Comparison of ENCODE assay signal across 7 mouse cellular contexts in the genomic region with DNA sequence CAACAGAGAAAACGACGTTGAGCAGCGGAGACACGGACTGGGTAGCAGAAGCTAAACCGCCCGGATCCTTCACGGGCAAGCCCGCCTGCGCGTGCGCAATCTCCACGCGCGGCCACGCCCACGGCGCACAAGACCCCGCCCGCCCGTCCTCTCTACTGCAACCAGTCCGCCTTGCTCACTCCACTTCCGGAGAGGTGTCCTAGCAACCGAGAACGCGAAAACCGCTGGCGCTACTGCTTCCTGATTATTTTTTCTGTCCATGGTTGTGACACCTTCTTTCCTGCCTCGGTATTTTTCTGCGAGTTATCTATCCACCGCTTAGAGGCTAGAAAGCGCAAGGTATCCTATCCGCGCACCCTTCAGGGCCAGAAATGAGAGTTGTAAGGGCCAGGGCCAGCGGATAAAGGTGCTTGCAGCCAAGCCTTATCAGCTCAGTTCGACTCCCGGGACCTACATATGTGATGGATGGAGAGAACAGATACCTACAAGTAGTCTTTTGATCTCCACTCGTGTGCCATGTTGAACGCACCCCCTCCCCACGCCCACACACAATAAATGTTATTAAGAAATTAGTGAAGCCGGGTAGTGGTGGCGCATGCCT. TPM values are rescaled to one million over a fixed set of nuclear protein-coding genes. Genes with fewer than 3 reads are reported as not detected.
DNase-seq lines count a peak whose midpoint lies in the region; ATAC-seq lines count a peak whose summit lies in the region.

A gene (minus strand): TSS at position 89 of the 601 bp plus-strand sequence.

- H3K4me1 ChIP-seq in intestine, embryonic 15.5 days (replicated peaks), result peaks cover 3% of the 10 kb centered on the region; the same call in 1 of the 2 replicates
- peaks cover 17% of the 10 kb centered on the region for H3K4me1 ChIP-seq in midbrain, embryonic 10.5 days

- no peaks in the 10 kb centered on the region for H3K36me3 ChIP-seq in intestine, embryonic 15.5 days
- peaks cover 3% of the 10 kb centered on the region; the same call in 1 of the 2 replicates for H3K36me3 ChIP-seq in midbrain, embryonic 10.5 days

- peak within 1 kb of the TSS; percentile 89 for H3K4me2 ChIP-seq in intestine, embryonic 15.5 days (replicated peaks)

- DNase-seq in adrenal gland, adult 2 months, result peak; percentile 98
- DNase-seq in embryo, embryonic 11.5 days (ENCODE audit: low read depth, low spot score), result peak; percentile 89
- DNase-seq in gastrocnemius, postnatal 36 days, result peak; percentile 93 to 94
- peak; percentile 94 to 97 for DNase-seq in left cerebral cortex, postnatal 25 days (ENCODE audit: low spot score in 2 of 2)
- DNase-seq in midbrain, embryonic 10.5 days (ENCODE audit: low spot score), result peak; percentile 94
- DNase-seq in right cerebral cortex, postnatal 4 days, result peak; percentile 93

- H3K9ac ChIP-seq in intestine, embryonic 15.5 days, result peak within 1 kb of the TSS; percentile 44

- H3K4me3 ChIP-seq in intestine, embryonic 15.5 days (replicated peaks), result peak within 1 kb of the TSS; percentile 50
- H3K4me3 ChIP-seq in midbrain, embryonic 10.5 days, result peak within 1 kb of the TSS; percentile 75

- 10% methylated on average over 41 of the region's 41 CpGs for WGBS in intestine, embryonic 15.5 days
- 12% methylated on average over 41 of the region's 41 CpGs for WGBS in midbrain, embryonic 10.5 days

- intact Hi-C loops in gastrocnemius, postnatal 36 days (cut with DNase I), result loop anchor here (5.0 kb wide), 1 partner anchor 284 kb away; no protein-coding TSS in a partner anchor
- intact Hi-C loops in left cerebral cortex, postnatal 25 days (cut with DNase I), result loop anchor here (5.0 to 10.0 kb wide), 4 partner anchors 129 to 1236 kb away; a partner anchor contains a TSS

- H3K9me3 ChIP-seq in intestine, embryonic 15.5 days, result no peaks in the 10 kb centered on the region
- H3K9me3 ChIP-seq in midbrain, embryonic 10.5 days (replicated peaks), result no peaks in the 10 kb centered on the region

- no peaks in the 10 kb centered on the region for H3K27me3 ChIP-seq in intestine, embryonic 15.5 days (replicated peaks)
- H3K27me3 ChIP-seq in midbrain, embryonic 10.5 days (ENCODE audit: low read depth, poor library complexity, severe bottlenecking), result no peaks in the 10 kb centered on the region

- no peak within 1 kb of the TSS for H3K27ac ChIP-seq in intestine, embryonic 15.5 days
- H3K27ac ChIP-seq in midbrain, embryonic 10.5 days (replicated peaks), result peak within 1 kb of the TSS; percentile 88

- ATAC-seq in intestine, embryonic 15.5 days, result peak; percentile 99

RNA-seq across cellular contexts. Expression of the gene that starts here (rescaled TPM):
- total RNA-seq in adrenal gland, adult 2 months (2021), result 10 to 100 TPM in 1 of 2 experiments, 1 to 10 TPM in 1; 7.4 to 13.6 TPM
- 4.5 and 4.7 TPM in 2 replicates for polyA plus RNA-seq in adrenal gland, adult 2 months (2012; rRNA removed)
- total RNA-seq in gastrocnemius, postnatal 36 days (2021), result 1 to 10 TPM; 3.1 to 3.5 TPM
- polyA plus RNA-seq in intestine, embryonic 15.5 days (2015; fragmentation: Nextera tagmentation; extraction: Ambion mirVana), result 17.1 and 18.4 TPM in 2 replicates
- 10 to 100 TPM; 50.6 to 52.6 TPM for total RNA-seq in left cerebral cortex, postnatal 25 days (2021)
- polyA plus RNA-seq in midbrain, embryonic 10.5 days (2016; fragmentation: Nextera tagmentation; extraction: Ambion mirVana), result 34.3 and 42.6 TPM in 2 replicates
